Mouse (Mus musculus): ENCODE results near the gene Aldh3a1.
"Not testable (repeated sequence)": the region's sequence is repeated elsewhere in the genome, so short reads cannot be mapped to it uniquely, and the experiment has no call there.

Aldh3a1 gene

GRCm38 (mm10) chr11:61207487-61208246, at the start of gene Aldh3a1:
Gene Aldh3a1 (plus strand): TSS chr11:61207537.
- DNase-seq, result no peak

GRCm38 (mm10) chr11:61158141-61158540, 49.2 kb upstream of the Aldh3a1 start:
- DNase-seq, result no peak

GRCm38 (mm10) chr11:61159796-61160732, 47.3 kb upstream of the Aldh3a1 start:
- no peak for DNase-seq

GRCm38 (mm10) chr11:61161121-61161520, 46.2 kb upstream of the Aldh3a1 start:
- DNase-seq, result no peak

DNA sequence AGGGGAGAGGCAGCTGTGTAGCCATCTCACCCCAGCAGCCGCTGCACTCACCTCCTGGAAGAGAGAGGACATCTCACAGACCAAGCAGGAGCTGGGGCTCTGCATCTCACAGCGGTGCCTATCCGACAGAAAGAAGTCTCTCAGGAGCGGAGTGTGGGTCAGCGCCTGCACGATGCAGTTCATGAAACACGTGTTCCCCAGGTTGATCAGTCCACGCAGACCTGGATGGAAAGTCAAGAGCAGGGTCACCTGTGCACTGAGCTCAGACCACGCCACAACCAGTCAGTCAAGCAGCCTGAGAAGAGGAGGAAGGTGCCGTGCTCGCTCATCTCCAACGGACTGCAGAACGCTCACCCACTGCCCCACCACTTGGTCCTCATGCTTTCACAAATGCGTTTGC, 44.6 kb upstream of the Aldh3a1 start:
- no peak for DNase-seq

DNA sequence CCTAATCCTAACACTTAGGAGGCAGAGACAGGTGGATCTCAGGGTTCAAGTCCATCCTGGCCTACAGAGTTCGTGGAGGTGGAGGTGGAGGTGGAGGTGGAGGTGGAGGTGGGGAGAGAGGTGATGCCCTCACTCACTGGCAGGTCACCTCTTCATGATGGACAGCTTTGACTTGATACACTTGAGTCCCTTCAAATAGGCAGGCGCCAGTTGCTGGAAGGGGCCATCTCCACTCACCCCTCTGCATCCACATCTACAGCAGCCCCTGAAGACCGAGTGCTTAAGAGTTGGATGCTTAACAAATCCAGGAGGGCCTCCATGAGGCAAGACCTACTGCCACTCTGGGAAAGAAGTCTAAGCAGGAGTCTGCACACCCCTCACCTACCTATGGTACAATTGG, 44.0 kb upstream of the Aldh3a1 start:
- no peak for DNase-seq

- DNase-seq, result no peak
Measured at GRCm38 (mm10) chr11:61164366-61164765, 43.0 kb upstream of the Aldh3a1 start.

DNA sequence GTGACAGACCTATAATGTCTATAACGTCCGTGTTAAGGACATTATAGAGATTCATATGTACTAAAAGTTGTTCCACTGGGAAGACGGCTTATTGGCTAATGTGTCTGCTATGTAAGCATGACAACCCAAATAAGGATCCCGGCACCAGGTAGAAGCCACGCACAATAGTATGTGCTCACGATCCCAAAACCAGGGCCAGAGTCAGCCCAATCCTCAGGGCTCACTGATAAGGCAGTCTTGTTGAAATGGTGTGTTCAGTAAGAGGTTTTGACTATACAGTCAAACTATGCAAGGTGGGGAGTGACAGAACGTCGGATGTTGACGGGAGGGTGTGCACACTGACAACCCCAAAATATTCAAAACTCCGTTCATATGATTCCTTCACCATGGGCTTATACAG, 42.5 kb upstream of the Aldh3a1 start:
- no peak for DNase-seq

DNA sequence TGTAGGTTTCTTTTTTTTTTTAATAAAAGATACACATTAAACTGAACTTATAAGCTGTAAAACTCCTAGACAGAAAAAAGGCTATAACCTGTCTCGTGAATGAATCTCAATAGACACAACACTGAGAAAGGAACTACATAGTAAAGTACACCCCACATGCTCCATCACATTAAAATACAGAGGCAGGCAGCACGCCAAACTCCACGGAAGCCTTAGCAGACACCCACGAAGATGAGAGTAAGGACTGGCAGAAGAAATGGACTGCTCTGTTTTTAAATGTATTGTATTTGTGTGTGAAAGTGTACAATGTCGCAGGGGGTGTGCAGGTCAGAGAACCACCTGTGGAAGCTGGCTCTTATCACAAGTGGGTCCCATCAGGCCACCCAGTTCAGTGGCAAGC, 37.2 kb upstream of the Aldh3a1 start:
- no peak for DNase-seq

- not testable (repeated sequence) for DNase-seq
Measured at GRCm38 (mm10) chr11:61173477-61173876, 33.9 kb upstream of the Aldh3a1 start.

DNA sequence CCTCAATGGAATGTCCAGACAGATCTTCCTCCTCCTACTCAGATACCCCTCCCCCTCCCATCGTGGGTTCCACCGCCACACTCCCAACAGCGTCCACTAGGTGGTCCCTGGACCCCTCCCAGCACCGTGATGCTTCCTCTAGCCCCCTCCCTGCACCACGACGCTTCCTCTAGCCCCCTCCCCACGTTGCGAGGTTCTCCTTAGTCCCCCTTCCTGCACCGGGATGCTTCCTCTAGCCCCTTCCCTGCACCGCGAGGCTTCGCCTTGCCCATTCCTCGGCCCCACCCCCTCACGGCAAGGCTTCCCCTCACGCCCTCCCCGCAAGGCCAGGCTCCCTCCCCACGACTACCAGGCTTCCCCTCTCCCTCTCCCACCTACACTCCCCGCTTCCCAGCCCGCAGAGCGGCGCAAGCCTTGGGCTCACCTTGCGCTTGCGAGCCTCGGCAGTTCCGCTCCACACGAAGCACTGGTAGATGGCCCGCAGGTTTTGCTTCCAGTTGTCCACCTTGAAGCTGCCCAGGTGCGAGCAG, 33.0 kb upstream of the Aldh3a1 start:
- DNase-seq, result peak; percentile 49 to 68

DNA sequence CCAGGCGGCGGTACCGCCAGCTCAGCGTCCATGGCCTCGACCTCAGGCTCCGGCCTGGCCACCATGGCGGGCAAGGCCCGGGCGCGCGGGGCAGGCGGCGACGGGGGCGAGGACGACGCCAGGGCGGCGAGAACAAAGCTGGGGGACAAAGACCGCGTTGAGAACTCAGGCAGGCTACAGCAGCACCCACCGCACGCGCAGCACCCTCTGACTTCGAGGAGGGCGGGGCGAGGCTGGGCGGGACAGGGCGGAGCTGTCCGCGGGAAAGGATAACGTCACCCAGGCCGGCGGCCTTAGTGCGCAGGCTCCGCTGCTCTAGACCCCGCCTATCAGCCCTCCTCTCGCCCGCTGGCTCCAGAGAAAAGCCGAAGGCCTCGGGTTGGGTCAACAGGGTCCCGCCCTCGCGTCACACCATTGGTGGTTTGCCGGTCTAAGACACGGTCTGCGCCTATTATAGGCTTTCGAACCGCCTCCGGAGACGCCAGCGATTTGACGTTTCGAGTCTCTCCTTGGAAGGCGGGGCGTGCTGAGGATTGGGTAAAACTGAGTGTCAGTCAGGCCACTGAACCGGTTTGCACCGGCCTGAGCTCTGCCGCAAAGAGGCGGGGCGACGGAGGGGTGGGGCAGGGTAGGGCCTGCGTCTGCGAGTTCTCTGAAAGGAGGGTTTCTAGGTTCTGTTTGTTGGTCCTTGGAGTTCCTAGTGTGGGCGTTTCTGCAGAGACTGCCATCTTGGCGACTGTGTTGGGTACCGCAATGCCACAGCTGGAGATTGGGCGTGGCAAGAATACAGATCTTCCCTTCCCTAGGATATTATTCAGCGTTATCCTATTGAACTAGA, 32.3 kb upstream of the Aldh3a1 start, which contains the start of gene Usp22:
Gene Usp22, minus strand, starts transcription at position 235 of the 838 bp plus-strand sequence.
- DNase-seq, result peak; percentile 99 to 100

- DNase-seq, result no peak
Measured at GRCm38 (mm10) chr11:61175778-61176177, 31.6 kb upstream of the Aldh3a1 start.

DNA sequence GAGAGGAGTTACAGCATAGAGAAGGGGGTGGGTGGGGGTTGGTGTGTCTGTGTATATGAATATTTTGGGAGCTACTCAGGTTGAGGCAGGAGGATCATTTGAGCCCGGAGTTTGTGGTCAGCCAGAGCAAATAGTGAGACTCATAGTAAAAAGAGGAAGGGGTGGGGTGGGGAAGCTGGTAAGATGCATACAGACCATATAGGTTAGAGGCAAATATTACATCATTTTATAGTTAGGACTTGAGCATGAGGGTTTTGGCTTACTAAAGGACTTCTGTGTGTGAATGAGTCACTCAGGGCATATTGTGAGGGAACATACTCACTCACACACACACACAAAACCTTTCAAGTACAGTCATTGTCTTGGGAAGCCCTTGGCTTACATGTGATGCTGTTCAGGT, 31.0 kb upstream of the Aldh3a1 start:
- no peak for DNase-seq

DNA sequence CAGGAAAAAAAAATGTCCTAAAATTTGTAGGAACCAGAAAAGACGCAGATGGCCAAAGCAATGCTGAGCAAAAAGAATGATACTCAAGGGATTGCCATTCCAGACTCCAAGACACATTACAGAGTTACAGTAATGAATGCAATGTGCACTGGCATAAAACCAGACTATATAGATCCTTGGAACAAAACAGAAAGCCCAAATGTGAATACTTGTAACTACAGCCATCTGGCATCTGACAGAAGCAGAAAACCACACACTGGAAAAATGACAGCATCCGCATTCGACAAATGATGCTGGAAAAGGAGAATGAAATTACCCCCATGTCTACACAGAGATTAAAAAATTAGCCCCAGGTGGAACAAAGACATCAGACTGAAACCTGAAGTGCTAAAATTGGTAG, 27.0 kb upstream of the Aldh3a1 start:
- no peak for DNase-seq

DNA sequence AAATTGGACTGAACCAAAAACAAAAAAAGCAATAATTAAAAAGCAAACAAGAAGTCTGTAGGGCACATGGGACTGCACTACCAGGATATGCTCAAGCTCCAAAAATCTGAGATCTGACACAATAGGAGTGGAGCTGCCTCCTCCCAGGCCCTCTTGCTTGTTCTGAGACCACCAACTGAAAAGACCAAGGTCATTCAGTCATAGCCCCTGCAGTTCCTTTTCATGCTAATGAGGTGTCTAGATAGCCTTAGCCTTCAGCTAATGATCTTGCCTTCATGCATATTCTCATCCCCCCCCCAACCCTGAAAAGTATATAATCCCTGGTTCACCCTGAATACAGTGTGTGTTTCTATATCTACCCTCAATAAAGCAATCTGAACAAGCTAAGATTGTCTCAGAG, 25.7 kb upstream of the Aldh3a1 start:
- DNase-seq, result no peak

- no peak for DNase-seq
Measured at GRCm38 (mm10) chr11:61183820-61184219, 23.5 kb upstream of the Aldh3a1 start.

DNA sequence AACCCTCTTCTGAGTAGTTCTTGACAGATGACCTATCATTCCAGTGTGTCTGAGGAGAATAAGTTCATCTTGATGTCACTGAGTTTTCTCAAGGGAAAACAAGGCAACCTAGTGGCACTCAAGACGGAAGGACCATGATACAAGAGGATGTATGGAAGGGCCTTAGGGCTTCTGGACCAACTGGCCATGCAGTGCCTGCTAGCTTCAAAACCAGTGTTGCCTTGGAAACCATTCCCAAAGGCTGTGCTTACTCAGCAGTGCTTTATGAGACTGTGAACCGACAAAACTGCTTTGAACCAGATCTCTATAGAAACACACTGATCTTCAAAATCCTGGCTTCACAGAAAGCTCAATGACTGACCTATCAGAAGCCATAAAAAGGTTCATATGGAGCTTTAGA, 16.6 kb upstream of the Aldh3a1 start:
- DNase-seq, result no peak

GRCm38 (mm10) chr11:61192123-61192522, 15.2 kb upstream of the Aldh3a1 start:
- DNase-seq, result not testable (repeated sequence)

DNA sequence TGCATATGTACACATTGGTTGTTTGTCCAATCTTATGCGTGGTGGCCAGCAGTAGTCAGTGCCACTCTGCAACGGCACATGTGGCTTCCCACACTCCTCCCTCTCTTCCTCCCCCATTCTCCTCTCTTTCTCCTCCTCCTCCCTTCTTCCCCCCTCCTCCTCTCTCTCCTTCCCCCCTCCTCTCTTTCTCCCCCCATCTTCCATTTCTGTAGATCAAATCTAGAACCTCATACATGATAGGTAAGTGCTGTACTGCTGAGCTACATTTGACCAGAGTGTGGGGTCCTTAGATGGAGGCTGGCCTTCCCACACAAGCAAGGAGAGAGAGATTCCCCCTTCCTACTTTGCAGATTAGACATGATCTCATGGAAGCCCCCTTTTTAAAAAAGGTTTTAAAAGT, 14.6 kb upstream of the Aldh3a1 start:
- DNase-seq, result no peak

DNA sequence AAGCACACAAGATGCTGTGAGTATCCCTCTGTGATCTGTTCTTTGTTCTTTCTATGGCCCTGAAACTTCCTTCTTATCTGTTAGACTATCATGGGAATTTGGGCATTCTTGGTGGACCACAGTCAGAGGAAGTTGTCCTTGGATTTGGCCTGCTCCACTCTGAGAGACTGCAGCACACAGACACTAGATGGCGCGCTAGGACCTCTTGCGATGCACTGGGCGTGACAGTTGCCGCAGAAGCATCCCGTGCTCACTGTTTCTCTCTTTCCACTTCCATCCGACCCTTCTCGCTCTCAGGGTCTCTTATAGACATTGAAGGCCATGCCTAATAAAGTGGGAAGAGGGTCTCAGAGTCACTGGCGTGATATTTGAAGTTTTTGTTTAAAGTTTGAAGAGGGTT, 13.9 kb upstream of the Aldh3a1 start:
- peak; percentile 72 to 93 for DNase-seq

- no peak for DNase-seq
Measured at GRCm38 (mm10) chr11:61196616-61197353, 10.6 kb upstream of the Aldh3a1 start.
